Mouse (Mus musculus) spleen, postnatal 36 days (tissue): ENCODE measurements around the gene Zfp865.

Experiments used
- DNase-seq, 2 experiments: peaks; one replicate each; pipeline ENCODE4 v3.0.0; 2022; ENCODE audit warnings: low spot score in 2 of 2, mixed read lengths in 1 of 2

Gene Zfp865

DNA sequence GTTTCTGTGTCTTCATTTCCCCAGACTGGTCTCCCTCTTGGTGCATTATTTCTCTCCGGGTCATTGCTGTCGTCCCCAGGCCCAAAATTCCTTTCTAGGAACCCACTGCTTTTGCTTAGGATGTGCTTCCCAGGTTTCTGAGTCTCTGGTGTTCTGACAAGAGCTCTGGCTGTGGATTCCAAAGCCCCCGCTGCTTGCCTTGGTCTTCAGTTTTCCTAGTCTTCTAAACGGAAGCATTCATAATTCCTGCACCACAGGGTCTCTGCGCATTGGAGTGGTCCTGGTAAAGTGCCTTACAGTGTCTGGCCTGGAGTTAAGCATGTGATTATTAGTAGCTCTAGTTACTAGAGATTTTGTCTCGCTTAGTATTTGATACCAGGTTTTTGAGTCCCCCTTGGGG lies 60.6 kb downstream of the Zfp865 start:
- no peak for DNase-seq

DNA sequence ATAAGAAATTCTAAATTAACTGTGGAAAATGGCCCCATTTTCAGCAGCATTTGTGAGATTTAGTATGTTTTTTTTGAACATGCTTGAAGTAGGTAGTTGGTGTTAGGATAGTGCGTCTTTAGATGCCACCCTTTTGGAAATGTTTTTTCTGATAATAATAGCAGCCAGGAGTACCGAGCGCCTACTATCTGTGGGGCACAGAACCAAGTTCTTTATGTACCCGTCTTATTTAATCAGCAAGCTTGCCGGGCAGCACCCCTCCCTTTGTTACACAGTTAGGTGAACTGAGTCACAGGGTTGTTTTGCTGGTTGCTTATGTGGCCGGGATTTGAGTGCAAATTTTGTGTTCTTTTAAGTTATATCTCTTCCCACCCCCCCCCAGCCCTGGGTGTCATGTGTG lies 61.1 kb downstream of the Zfp865 start:
- DNase-seq: peak in 1 of 2 experiments; percentile 46

DNA sequence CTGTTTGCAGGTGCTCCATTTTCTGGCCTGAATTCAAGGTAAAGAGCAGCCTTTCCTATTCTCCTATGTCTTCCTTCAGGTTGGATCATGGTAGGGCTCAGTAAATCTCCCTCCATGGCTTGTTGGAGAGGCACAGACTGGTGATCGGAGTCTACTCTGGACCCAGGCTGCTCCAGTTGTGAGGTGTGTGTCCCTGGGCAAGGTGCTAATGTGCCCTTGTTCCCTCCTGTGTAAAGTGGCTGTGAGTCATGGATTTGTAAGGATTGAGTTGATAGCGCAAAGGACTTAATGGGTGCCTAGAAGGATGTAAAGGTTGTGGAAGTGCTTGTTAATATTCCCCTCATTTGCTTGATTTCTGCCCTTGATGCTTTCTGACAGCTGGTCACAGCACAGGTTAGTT lies 61.8 kb downstream of the Zfp865 start:
- DNase-seq: no peak

DNA sequence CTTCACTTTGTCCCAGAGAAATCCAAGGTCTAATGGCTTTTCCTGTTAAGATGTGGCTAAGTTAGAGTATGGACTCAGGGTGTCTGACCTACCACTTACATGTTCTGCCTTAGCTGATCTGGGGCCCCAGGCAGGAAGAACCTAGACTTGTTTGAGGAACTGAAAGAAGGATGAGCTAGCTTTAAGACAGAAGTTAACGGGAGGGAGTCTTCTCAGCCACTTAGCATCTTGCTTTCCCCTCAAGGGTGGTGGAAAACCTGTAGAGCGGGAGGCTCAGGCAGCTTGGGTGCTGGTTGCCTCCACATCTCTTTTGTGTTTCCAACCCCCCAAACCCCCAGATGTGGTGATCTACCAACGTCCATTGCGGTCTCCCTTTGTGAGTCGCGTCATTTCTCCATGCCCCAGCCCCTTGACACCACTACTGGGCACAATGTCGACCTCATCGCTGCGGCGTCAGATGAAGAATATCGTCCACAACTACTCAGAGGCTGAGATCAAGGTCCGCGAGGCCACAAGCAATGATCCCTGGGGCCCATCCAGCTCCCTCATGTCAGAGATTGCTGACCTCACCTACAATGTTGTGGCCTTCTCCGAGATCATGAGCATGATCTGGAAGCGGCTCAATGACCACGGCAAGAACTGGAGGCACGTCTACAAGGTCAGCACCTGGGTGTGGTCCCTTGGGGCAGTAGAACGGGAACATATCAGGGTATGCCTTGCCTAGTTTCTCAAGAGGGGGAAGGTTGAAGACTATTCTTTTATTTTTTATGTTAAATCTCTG lies 63.3 kb downstream of the Zfp865 start:
- DNase-seq: peak; percentile 81 to 82

DNA sequence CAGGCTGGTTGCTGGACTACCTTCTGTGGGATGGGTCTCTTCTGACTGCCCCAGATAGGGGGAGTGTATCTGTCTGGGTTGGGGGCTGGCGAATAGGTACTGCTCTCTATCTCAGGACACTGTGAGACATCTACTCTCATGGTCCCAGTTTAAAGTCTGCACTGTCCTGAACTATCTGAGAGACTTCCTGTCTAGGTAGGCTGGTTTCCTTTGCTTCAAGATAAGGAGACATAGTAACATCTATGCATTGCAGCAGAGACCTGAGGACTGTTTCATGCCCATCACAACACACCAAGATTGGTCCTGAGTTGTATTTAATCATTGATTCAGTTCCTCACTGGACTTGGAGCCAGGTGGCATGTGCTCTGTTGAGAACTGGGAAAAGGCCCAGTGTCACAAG lies 65.3 kb downstream of the Zfp865 start:
- DNase-seq: no peak
